Mouse (Mus musculus) intestine, embryonic 15.5 days (tissue): ENCODE data around the gene Gm11172. TPM values are rescaled to one million over a fixed set of nuclear protein-coding genes. Genes with fewer than 3 reads are reported as not detected.
"Not testable (repeated sequence)": the region's sequence is repeated elsewhere in the genome, so short reads cannot be mapped to it uniquely, and the experiment has no call there.

Experiments
- ATAC-seq: fragments of 200-750 bp; cut with Nextera tagmentation; 2 replicates; pipeline ENCODE4 v1.8.0; 2017; ENCODE audit warnings: moderate TSS enrichment, moderate library complexity
- H3K27ac ChIP-seq: fragments of 300-500 bp; sonication (generic); 2 replicates; pipeline ENCODE4 v1.5.1; 2015; ENCODE audit warnings: mild to moderate bottlenecking, inconsistent platforms
- H3K27me3 ChIP-seq: fragments of 300-500 bp; sonication (generic); replicated peaks from 2 replicates; pipeline ENCODE4 v1.6.1; 2015; ENCODE audit warnings: inconsistent platforms
- H3K36me3 ChIP-seq: fragments of 300-500 bp; sonication (generic); 2 replicates; pipeline ENCODE4 v1.6.1; 2015; ENCODE audit warnings: inconsistent platforms
- H3K4me1 ChIP-seq: fragments of 300-500 bp; sonication (generic); replicated peaks from 2 replicates; pipeline ENCODE4 v1.6.1; 2015; ENCODE audit warnings: inconsistent platforms
- H3K4me2 ChIP-seq: fragments of 300-500 bp; sonication (generic); replicated peaks from 2 replicates; pipeline ENCODE4 v1.6.1; 2015; ENCODE audit warnings: mild to moderate bottlenecking, inconsistent platforms
- H3K4me3 ChIP-seq: fragments of 300-500 bp; sonication (generic); replicated peaks from 2 replicates; pipeline ENCODE4 v1.5.1; 2015; ENCODE audit warnings: inconsistent platforms
- H3K9ac ChIP-seq: fragments of 300-500 bp; sonication (generic); 2 replicates; pipeline ENCODE4 v1.6.1; 2015; ENCODE audit warnings: inconsistent platforms
- H3K9me3 ChIP-seq: fragments of 300-500 bp; sonication (generic); 2 replicates; pipeline ENCODE4 v1.6.1; 2016; ENCODE audit warnings: inconsistent platforms
- WGBS: fragments of 180-500 bp; shearing (Covaris S2); methylation state at CpG from one replicate; pipeline ENCODE4 v1.1.7; 2015; 5-methylcytosine and 5-hydroxymethylcytosine counted together
- polyA plus RNA-seq: library from polyadenylated mRNA; unstranded; fragments of >200 nt; fragmentation: Nextera tagmentation; extraction: Ambion mirVana; gene quantifications from 2 replicates; pipeline ENCODE4 v1.2.1, GENCODE M21; 2015

Gm11172 gene
- polyA plus RNA-seq, 1 experiment from 2014 or later: not detected

GRCm38 (mm10) chr16:10786782-10787547 is 25.8 kb upstream of the Gm11172 start:
- no peaks in the 10 kb centered on the region for H3K36me3 ChIP-seq
- H3K4me2 ChIP-seq: peak overlapping the region; percentile 91
- no peaks in the 10 kb centered on the region for H3K9me3 ChIP-seq
- no peak for ATAC-seq
- H3K4me1 ChIP-seq: peaks cover 28% of the 10 kb centered on the region
- no peak overlapping the region; the same call in 1 of the 2 replicates for H3K9ac ChIP-seq
- no peaks in the 10 kb centered on the region for H3K27me3 ChIP-seq
- peak overlapping the region; percentile 99; the same call in 1 of the 2 replicates for H3K27ac ChIP-seq
- WGBS: 59% methylated on average over 4 of the region's 4 CpGs
- H3K4me3 ChIP-seq: no peak overlapping the region

DNA sequence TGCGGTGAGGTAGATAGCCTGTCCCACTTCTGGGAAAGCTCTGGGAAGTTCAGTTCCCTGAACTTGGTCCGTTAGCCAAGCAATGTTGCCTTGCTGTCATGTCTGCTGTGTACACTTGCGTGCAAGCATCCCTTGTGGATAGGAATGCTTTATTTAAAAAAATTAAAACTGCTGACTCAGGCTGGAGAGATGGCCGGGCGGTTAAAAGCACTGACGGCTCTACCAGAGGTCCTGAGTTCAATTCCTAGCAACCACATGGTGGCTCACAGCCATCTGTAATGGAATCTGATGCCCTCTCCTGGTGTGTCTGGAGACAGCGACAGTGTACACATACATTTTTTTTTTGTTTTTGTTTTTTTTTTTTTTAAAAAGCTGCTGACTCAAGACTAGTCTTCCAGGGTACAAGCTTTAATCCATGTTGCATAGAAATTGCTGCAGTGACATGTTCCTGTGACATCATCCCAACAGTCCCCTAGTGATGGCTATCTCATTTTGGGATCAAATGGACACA is 25.1 kb upstream of the Gm11172 start:
- no peak overlapping the region for H3K9ac ChIP-seq
- WGBS: 83% methylated on average over 7 of the region's 7 CpGs
- no peaks in the 10 kb centered on the region for H3K36me3 ChIP-seq
- ATAC-seq: no peak
- no peaks in the 10 kb centered on the region for H3K9me3 ChIP-seq
- peaks cover 24% of the 10 kb centered on the region for H3K4me1 ChIP-seq
- no peak overlapping the region for H3K4me2 ChIP-seq
- no peak overlapping the region for H3K27ac ChIP-seq
- no peaks in the 10 kb centered on the region for H3K27me3 ChIP-seq
- no peak overlapping the region for H3K4me3 ChIP-seq

DNA sequence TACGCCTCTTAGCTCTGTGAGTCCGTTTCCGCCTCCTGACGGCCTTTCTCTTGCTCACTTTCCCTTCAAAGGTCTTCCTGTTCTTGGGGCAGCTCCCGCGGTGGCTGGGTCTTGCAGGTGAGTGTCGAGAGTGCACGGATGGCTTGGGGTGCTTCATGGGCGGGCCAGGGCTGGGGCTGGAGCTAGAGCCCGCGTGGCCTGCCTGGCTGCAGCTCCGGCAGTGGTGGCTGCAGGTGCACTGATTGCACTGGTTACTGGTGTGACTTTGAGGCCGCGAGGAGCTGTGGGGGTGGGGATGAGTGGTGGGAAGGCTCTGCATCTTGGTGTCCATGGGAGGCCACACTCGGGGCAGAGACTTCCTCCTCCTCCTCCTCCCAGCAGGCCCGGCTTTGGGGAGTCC is 24.4 kb upstream of the Gm11172 start, which contains the start of gene Tnp2:
TSS of gene Tnp2 (minus strand) at position 390 of the 400 bp plus-strand sequence.
- WGBS: 56% methylated on average over 16 of the region's 16 CpGs
- Histone ChIP-seq H3K4me3 (no peak within 1 kb of the TSS), H3K9me3 (no peaks in the 10 kb centered on the region), H3K27me3 (no peaks in the 10 kb centered on the region), H3K4me2 (no peak within 1 kb of the TSS), H3K27ac (no peak within 1 kb of the TSS), H3K4me1 (peaks cover 17% of the 10 kb centered on the region; the same call in 1 of the 2 replicates), H3K36me3 (no peaks in the 10 kb centered on the region), H3K9ac (no peak within 1 kb of the TSS)
- ATAC-seq: no peak

GRCm38 (mm10) chr16:10788866-10789265 is 23.8 kb upstream of the Gm11172 start:
- H3K27ac ChIP-seq: no peak overlapping the region
- H3K4me1 ChIP-seq: peaks cover 12% of the 10 kb centered on the region; the same call in 1 of the 2 replicates
- no peak overlapping the region for H3K4me3 ChIP-seq
- no peak overlapping the region for H3K9ac ChIP-seq
- no peaks in the 10 kb centered on the region for H3K27me3 ChIP-seq
- no peak for ATAC-seq
- no peak overlapping the region for H3K4me2 ChIP-seq
- H3K36me3 ChIP-seq: no peaks in the 10 kb centered on the region
- WGBS: 80% methylated on average over 4 of the region's 4 CpGs
- H3K9me3 ChIP-seq: no peaks in the 10 kb centered on the region

DNA sequence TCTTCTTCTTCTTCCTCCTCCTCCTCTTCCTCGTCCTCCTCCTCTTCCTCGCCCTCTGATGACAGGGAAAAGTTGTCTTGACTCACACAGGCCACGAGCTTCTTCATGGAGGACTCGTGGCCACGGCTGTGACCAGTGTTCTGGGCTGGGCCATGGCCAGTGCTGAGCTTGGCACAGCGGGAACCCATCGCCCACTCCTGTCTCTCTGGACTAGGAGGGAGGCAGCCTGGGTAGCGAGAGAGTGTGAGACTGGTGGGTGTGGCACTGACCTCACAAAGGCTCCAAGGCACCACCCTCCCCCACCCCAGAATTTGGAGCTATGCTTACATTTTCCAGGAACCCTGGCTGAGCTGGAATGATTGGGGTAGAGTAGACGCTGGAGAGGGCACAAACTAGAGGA is 22.0 kb upstream of the Gm11172 start, which contains the start of gene Prm3:
TSS of gene Prm3 (minus strand) at position 213 of the 400 bp plus-strand sequence.
- no peaks in the 10 kb centered on the region for H3K9me3 ChIP-seq
- no peak for ATAC-seq
- H3K4me1 ChIP-seq: peaks cover 5% of the 10 kb centered on the region; the same call in 1 of the 2 replicates
- peaks cover 1% of the 10 kb centered on the region; the same call in 1 of the 2 replicates for H3K27me3 ChIP-seq
- H3K27ac ChIP-seq: no peak within 1 kb of the TSS
- 72% methylated on average over 9 of the region's 9 CpGs for WGBS
- H3K9ac ChIP-seq: no peak within 1 kb of the TSS
- H3K4me3 ChIP-seq: no peak within 1 kb of the TSS
- no peaks in the 10 kb centered on the region for H3K36me3 ChIP-seq
- no peak within 1 kb of the TSS for H3K4me2 ChIP-seq

DNA sequence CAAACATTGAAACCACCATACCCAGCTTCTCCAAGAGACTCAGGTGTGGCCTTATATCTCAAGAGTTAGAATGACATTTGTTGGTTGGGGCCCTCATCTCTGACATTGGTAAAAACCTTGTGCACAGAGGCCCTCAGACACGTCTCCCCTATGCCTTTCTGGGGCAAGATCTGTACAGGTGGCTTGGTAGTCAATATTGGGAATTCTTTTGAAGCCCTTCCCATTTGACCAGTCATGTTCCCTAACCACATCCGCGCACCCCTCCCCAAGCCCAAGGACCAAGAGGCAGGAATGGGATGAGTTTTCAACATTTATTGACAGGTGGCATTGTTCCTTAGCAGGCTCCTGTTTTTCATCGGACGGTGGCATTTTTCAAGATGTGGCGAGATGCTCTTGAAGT is 16.7 kb upstream of the Gm11172 start, which contains the start of gene Prm2:
TSS of gene Prm2 (minus strand) at position 101 of the 400 bp plus-strand sequence.
- no peak within 1 kb of the TSS for H3K4me2 ChIP-seq
- H3K27ac ChIP-seq: no peak within 1 kb of the TSS
- no peak within 1 kb of the TSS for H3K4me3 ChIP-seq
- H3K4me1 ChIP-seq: no peaks in the 10 kb centered on the region
- no peak within 1 kb of the TSS for H3K9ac ChIP-seq
- H3K27me3 ChIP-seq: peaks cover 18% of the 10 kb centered on the region
- 75% methylated on average over 6 of the region's 6 CpGs for WGBS
- no peaks in the 10 kb centered on the region for H3K9me3 ChIP-seq
- no peak for ATAC-seq
- no peaks in the 10 kb centered on the region for H3K36me3 ChIP-seq

DNA sequence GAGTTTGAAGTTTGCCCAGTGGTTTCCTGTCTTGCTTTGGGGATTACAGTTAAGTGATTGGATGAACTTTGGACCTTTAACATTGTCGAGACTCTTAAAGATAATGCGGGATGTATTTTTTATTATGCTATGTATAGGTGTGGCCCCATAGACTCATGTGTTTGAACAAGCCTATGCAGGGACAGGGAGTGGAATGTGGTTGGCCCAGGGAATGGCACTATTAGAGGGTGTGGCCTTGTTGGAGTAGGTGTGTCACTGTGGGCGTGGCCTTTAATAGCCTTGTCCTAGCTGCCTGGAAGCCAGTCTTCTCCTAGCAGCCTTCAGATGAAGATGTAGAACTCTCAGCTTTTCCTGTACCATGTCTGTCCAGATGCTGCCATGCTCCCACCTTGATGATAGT is 10.3 kb upstream of the Gm11172 start:
- H3K4me3 ChIP-seq, H3K27ac ChIP-seq, H3K4me1 ChIP-seq, H3K4me2 ChIP-seq, H3K9ac ChIP-seq, H3K36me3 ChIP-seq, H3K9me3 ChIP-seq, H3K27me3 ChIP-seq: not testable (repeated sequence)
- whole genome bisulfite sequencing: 65% methylated on average over 3 of the region's 3 CpGs
- ATAC-seq: peak; percentile 95

GRCm38 (mm10) chr16:10805789-10806527 is 6.8 kb upstream of the Gm11172 start, which contains the start of gene Prm1:
Gene Prm1 (minus strand): TSS chr16:10805839.
- no peaks in the 10 kb centered on the region for H3K4me1 ChIP-seq
- ATAC-seq: no peak
- WGBS: 85% methylated on average over 10 of the region's 10 CpGs

DNA sequence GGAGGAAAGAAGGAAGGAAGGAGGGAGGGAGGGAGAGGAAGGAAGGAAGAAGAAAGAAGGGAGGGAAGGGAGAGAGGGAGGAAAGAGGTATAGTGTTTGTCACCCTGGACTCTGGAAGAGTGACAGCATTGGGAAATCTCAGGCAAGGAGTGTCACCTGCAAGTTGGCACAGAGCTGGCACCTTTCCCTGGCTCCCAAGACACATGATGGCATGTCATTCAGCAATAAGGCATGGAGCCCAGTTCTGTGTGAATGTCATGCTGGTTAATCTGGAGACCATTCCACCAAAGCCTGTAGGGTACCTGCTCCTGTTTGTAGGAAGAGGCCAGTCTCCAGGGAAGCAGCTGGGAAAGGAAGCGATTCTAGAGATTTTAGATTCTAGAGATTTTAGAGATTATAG is 2.3 kb upstream of the Gm11172 start:
- 88% methylated on average over 1 of the region's 1 CpGs for WGBS
- H3K36me3 ChIP-seq: no peaks in the 10 kb centered on the region
- H3K9me3 ChIP-seq: no peaks in the 10 kb centered on the region
- H3K4me2 ChIP-seq: no peak overlapping the region
- H3K9ac ChIP-seq: no peak overlapping the region
- H3K4me1 ChIP-seq: no peaks in the 10 kb centered on the region
- no peaks in the 10 kb centered on the region for H3K27me3 ChIP-seq
- H3K27ac ChIP-seq: no peak overlapping the region
- no peak for ATAC-seq
- H3K4me3 ChIP-seq: no peak overlapping the region

More at GRCm38 (mm10) chr16:10805789-10806527, 6.8 kb upstream of the Gm11172 start, which contains the start of gene Prm1:
- no peak within 1 kb of the TSS for H3K4me2 ChIP-seq
- H3K9me3 ChIP-seq: no peaks in the 10 kb centered on the region
- H3K4me3 ChIP-seq: no peak within 1 kb of the TSS
- no peaks in the 10 kb centered on the region for H3K27me3 ChIP-seq
- no peaks in the 10 kb centered on the region for H3K36me3 ChIP-seq
- H3K27ac ChIP-seq: no peak within 1 kb of the TSS
- H3K9ac ChIP-seq: no peak within 1 kb of the TSS

DNA sequence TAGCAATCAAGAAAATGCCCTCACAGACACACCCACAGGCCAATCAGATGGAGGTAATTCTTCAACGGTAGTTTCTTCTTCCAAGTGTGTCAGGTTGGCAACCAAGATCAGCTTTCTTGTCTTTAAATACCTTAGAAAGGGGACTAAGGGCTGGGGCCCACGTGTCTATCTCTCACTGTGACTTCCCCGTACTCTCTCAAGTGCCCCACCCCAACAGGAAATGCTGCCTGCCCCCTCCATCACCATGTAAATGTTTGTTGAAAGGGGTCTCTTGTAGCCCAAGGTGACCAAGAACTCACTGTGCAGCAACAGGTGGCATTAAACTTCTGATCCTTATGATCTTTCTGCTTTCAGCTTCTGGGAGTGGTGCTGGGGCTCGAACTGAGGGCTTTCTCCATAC is 1.0 kb downstream of the Gm11172 start:
- Histone ChIP-seq H3K27me3 (no peaks in the 10 kb centered on the region), H3K4me3 (no peak overlapping the region), H3K4me2 (no peak overlapping the region), H3K9ac (no peak overlapping the region), H3K27ac (no peak overlapping the region), H3K4me1 (0 out of 2 replicates have a peak, but pooled peaks cover 3% of the 10 kb centered on the region), H3K9me3 (no peaks in the 10 kb centered on the region), H3K36me3 (no peaks in the 10 kb centered on the region)
- ATAC-seq: no peak
- 75% methylated on average over 4 of the region's 4 CpGs for WGBS

GRCm38 (mm10) chr16:10814864-10815263 is 2.1 kb downstream of the Gm11172 start:
- no peaks in the 10 kb centered on the region for H3K9me3 ChIP-seq
- H3K36me3 ChIP-seq: no peaks in the 10 kb centered on the region
- peak; percentile 29; the same call in 1 of the 2 replicates for ATAC-seq
- H3K27me3 ChIP-seq: no peaks in the 10 kb centered on the region
- H3K27ac ChIP-seq: no peak overlapping the region
- 57% methylated on average over 4 of the region's 4 CpGs for WGBS
- H3K4me3 ChIP-seq: no peak overlapping the region
- 0 out of 2 replicates have a peak, but pooled peaks cover 3% of the 10 kb centered on the region for H3K4me1 ChIP-seq
- no peak overlapping the region for H3K4me2 ChIP-seq
- no peak overlapping the region for H3K9ac ChIP-seq

- no peak overlapping the region for H3K9ac ChIP-seq
- H3K4me2 ChIP-seq: no peak overlapping the region
- H3K4me3 ChIP-seq: no peak overlapping the region
- H3K27me3 ChIP-seq: no peaks in the 10 kb centered on the region
- peaks cover 8% of the 10 kb centered on the region; the same call in 1 of the 2 replicates for H3K4me1 ChIP-seq
- no peak for ATAC-seq
- H3K36me3 ChIP-seq: no peaks in the 10 kb centered on the region
- WGBS: 79% methylated on average over 4 of the region's 4 CpGs
- no peak overlapping the region for H3K27ac ChIP-seq
- no peaks in the 10 kb centered on the region for H3K9me3 ChIP-seq
These were observed 5.9 kb downstream of the Gm11172 start for GRCm38 (mm10) chr16:10818579-10819135.
